Mouse (Mus musculus): ENCODE measurements around the gene Upk3bl.
A peak's percentile ranks its signal among the peaks of the same experiment; 100 is the strongest.
"Not testable (repeated sequence)": the region's sequence is repeated elsewhere in the genome, so short reads cannot be mapped to it uniquely, and the experiment has no call there.

Gene Upk3bl

DNA sequence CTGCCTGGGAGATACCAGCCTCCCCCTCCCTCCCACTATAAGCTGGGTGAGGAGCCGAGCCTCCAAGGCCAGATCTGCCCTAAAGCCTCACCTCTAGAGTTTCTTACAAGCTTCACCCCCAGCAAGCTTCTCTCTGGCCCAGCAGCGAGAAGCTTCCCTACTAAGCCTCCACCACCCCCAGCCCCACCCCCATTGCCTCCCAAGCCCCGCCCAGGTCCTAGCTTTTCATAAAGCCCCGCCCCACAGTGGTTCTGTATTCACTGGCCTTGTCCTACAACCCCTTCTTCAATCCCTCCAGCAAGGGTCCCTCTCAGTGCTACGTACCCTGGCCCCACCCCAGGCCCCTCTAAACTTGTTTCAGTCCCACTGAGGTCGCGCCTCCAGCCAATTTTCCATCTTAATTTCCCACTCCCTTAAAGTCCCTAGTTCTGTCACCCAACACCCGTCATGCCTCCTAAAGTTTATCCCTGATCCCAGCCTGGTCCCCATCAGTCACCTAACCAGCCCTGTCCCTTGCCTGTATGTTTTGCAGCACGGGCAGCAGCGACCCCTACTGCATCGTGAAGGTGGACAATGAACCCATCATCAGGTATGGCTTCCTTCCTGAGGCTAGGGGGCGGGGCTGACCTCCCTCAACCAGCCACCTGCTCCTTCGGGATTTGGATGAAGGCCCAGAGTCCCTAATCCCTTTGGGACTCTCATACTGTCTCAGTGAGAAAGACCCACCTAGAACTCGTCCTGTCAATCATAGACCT, 34.7 kb downstream of the Upk3bl start:
- DNase-seq: no peak

DNA sequence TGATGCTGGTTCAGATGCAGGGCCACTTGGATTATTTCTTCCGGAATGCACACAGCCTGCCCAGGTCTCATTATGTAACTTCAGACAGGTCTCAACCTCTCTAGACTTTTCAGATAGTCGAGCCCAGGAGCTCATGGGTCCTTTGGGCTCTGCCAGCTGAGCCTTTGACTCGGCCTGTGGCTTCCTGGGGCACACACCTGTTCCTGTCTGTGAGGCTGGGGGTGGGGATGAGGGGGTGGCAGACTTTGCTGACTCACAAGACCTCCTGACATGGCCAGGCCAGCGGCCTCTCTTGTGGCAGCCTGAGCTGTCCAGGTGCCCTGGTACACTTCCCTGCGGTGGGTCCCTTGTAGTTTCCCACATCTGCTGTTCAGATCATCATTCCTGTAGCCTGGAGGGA, 37.6 kb downstream of the Upk3bl start:
- DNase-seq: no peak

DNA sequence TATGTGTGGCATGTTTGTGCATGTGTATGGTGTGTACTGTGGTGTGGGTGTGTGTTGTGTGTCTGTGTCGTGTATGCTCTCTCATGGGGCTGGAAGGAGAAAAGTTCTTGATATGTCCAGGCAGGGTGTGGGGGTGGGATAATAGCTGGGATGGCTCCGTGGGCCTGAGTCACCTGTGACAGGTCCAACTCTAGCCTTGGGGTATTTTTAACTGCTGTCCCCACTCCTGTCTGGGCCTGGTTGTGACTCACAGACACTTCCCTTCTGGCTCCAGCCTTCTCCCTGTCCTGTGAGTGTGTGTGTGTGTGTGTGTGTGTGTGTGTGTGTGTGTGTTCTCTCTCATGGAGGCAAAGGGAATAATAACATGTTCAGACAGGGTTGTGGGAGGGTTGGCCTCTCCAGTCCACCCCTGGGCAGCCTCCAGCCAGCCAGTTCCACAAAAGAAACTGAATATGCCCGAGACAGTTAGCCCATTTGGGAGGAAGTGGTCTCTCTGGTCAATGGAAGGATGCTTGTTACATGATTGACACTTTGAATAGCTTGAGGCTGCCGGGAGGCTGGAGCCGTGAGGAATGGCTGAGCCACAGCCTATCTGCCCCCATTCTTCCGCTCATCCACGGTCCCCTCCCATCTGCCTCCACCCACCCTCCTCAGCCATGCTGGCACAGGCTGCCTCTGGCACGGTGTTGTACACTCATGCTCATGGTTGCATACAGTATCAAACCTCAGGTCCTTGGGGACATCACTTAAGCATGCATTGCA, 40.1 kb downstream of the Upk3bl start:
- no peak for DNase-seq

DNA sequence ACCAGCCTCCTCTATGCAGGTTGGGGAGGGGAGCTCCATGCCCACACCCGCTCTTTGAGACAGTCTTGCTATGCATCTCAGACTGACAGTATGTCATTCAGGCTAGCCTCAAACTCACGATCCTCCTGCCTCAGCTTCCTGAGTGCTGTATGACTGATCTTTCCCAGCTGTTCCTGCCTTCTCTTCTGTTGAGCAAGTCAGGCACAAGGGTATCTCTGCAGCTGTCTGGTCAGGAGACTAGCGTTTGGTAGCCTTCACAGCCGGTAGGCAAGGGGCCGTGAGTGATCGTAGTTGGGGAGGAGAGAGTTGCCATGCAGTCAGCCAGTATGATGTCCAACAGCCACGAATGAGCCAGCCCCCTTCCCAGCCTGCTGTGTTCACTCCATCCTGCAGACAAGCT, 40.8 kb downstream of the Upk3bl start:
- DNase-seq: no peak

DNA sequence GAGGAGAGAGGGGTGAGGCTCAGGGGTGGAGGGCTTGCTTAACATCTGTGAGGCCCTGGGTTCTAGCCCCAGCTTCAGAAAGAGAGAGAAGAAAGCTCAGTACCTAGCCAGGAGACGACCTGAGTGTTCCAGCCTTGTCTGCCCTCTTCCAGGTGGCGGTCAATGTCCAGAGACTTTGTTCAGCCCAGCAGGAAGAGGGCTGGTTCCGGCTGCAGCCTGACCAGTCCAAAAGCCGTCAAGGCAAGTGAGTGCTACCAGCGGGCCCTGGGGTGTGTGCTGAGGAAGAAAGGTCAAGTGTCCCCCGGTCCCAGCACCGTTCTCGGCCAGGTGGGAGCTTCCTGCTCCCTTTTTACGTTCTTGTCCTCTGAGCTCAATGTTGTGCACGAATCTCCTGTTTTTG, 44.2 kb downstream of the Upk3bl start:
- DNase-seq: no peak

DNA sequence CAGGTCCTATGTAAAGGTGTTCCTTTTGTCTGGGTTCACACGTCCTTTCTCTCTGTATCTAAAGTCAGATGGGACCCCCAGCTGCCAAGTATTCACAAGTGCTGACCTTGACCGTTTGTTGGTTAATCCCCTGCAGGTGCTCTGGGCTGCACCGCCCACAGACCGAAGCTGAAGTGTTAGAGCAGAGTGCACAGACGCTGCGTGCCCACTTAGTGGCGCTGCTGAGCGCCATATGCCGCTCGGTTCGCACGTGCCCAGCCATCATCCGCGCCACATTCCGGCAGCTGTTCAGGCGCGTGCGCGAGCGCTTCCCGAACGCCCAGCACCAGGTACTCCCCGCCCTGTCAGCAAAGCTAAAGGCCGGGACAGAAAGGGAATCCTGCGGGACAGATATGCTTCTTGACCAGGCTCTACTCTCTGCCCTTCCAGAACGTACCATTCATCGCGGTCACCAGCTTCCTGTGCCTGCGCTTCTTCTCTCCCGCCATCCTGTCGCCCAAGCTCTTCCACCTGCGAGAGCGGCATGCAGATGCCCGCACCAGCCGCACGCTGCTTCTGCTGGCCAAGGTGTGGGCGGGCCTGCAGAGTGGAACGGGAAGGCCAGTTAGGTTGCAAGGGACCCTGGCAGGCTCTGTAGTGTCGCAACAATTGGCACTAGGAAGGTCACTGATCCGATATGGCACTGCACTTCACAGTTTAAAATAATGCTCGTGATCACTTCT, 48.0 kb downstream of the Upk3bl start:
- DNase-seq: peak; percentile 78

DNA sequence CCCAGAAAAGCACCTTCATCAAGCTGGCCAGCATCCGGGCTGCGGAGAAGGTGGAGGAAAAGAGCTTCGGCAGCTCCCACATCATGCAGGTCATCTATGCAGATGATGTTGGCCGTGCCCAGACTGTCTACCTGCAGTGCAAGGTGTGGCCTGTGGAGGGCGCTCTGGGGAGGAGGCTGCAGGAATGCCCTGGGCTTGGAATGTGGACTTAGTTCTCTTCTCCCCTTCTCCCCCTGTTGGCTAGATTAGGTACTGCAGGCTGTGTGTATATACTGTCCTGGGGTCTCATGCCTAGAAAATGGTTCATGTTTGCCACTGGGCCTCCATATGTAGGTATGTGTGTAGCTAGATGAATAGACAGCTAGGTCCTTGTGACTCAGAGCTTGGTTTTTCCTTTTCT, 50.2 kb downstream of the Upk3bl start:
- peak; percentile 37 for DNase-seq

DNA sequence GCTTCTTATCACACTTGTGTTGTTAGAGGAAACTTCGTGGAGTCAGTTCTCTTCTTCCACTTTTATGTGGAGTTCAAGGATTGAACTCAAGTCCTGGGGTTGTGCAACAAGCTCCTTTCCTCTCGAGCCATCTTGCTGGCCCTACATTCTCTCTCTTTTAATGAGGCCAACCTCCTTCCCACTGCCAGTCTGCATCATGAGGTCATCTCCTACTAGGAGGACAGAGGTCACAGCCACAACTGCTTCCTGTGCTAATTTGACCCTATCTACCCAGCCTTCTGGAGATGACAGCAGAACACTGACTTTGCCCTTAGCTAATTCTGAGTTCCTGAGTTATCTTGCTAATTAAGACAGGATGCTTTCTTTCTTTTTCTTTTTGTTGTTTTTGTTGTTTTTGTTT, 54.2 kb downstream of the Upk3bl start:
- no peak for DNase-seq

DNA sequence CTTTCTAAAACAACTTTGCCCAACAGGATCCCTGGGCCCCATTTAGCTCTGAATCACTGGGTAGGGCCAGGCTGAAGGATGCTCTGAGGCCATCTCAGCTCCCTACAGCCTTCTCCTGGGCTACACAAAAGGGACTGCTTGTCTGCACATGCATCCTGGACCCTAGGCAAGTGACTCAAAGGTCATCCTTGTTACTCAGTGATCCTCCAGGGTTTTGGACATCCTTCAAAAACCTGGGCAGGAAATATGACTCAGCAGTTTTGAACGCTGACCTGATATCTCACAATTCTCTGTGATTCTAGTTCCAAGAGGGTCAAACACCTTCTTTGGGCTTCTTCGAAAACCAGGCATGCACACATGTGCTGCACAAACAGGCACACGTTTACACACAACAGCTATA, 54.8 kb downstream of the Upk3bl start:
- DNase-seq: no peak

DNA sequence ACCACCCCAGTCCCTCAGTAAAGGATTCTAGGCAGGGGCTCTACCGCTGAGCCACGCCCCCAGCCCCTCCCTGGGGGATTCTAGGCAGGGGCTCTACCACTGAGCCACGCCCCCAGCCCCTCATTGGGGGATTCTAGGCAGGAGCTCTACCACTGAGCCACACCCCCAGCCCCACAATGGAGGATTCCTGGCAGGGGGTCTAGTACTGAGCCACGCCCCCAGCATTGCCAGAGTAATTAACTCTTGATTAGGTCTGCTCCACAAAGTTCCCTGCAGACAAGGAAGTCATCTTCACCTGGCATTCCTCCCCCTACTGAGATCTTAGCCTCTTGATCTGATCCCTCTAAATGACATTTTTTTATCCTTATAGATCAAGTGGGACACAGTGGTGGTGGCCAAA, 59.3 kb downstream of the Upk3bl start:
- DNase-seq: not testable (repeated sequence)
